Mouse (Mus musculus): ENCODE data around the gene Gm17455.

- TF ChIP-seq CTCF (IDR thresholded peaks at IDR 0.05; ENCODE audit: low read depth): no peak
- TF ChIP-seq EP300 (optimal IDR thresholded peaks at IDR 0.05): no peak
These were observed 31.1 kb downstream of the Gm17455 start for GRCm38 (mm10) chr10:60430591-60430990.

Measured in stomach, postnatal 0 days (tissue).